Mouse (Mus musculus): ENCODE measurements at regions not wholly inside any gene's neighbourhood (a gene's known extent, or its start where the extent isn't known, plus 50 kb on each side); places are given as distances from the start of the nearest gene placed in this dataset.

DNA sequence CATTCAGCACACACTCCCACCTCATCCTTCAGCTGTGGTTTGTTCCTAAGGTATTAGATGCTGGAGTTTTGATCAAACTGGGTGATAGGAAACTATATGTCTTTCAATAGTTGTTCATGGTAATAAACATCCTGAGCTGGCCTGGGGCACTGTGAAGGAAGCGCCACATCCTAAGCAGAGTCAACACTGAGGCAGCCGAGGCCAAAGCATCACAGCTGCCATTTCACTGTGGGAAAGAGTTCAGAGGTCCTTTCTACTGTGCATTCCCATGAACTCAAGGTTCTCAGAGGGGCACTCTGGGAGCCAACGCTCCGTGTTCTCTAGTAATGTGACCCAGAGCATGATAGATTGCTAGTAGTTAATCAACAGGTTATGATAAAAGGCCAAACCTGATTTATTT is 497.9 kb downstream of the Cetn3 start:
- H3K27me3 ChIP-seq (ENCODE audit: control insufficient read depth, insufficient read depth, low read length): no peaks in the 10 kb centered on the region
- H3K9ac ChIP-seq (ENCODE audit: low read depth, low read length, severe bottlenecking): no peak overlapping the region
- no peak overlapping the region for H3K27ac ChIP-seq (replicated peaks; ENCODE audit: low read depth, low read length)
- H3K4me3 ChIP-seq (replicated peaks; ENCODE audit: low read length): no peak overlapping the region
- H3K4me2 ChIP-seq (replicated peaks; ENCODE audit: low read depth, low read length, severe bottlenecking): no peak overlapping the region
- no peaks in the 10 kb centered on the region for H3K9me3 ChIP-seq (ENCODE audit: control insufficient read depth, low read length)
- no peak for ATAC-seq (ENCODE audit: low FRiP score, low read depth)
- DNase-seq (ENCODE audit: low spot score): no peak
- no peaks in the 10 kb centered on the region for H3K36me3 ChIP-seq (ENCODE audit: control insufficient read depth, insufficient read depth, low read length)
- no peaks in the 10 kb centered on the region for H3K4me1 ChIP-seq (ENCODE audit: control insufficient read depth, insufficient read depth, low read length)
- WGBS: 59% methylated on average over 4 of the region's 4 CpGs
- no peak for TF ChIP-seq POLR2A (IDR thresholded peaks at IDR 0.05; ENCODE audit: borderline replicate concordance, extremely low read depth, insufficient read depth, insufficient read length)

DNA sequence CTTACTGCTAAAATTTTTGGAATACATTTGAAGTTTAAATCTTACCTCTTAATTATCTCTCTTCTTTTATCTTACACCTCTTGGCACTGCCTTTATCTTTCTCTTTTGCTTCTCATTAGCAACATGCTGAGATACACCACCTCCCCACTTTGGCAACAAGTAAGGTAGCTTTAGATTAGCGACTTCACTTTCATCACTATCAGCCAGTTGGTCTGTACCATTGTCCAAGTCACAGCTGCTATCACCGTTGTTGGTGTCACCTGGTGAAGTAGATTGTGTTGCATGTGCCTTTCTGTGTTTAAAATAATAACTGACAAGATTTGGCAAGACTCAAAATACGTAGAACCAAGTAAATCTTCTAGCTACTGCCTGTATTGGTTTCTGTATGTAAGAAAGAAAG is 513.0 kb downstream of the Cetn3 start:
- WGBS: 52% methylated on average over 3 of the region's 3 CpGs
- DNase-seq (ENCODE audit: low spot score): no peak

DNA sequence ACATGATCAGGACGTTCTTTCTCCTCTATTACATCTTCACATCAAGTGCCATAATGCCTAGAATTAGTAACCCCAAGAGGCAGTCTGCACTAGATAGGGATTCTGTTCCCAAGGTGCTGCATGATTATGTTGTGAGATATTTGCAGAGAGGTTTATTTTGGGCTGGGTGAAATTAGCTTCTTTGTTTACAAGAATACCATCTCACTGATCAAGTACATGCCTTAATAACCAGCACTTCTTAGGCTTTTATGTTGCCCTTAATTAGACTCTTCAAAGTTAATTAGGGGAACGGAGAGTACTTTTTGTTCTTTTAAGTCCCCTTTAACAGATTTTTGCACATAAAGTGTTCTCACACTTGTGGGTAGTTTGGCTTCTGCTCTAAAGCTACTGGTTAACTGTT is 521.4 kb downstream of the Cetn3 start:
- TF ChIP-seq POLR2A (IDR thresholded peaks at IDR 0.05; ENCODE audit: borderline replicate concordance, extremely low read depth, insufficient read depth, insufficient read length): no peak
- no peaks in the 10 kb centered on the region for H3K27me3 ChIP-seq (ENCODE audit: control insufficient read depth, insufficient read depth, low read length)
- DNase-seq (ENCODE audit: low spot score) (no peak), ATAC-seq (ENCODE audit: low FRiP score, low read depth) (no peak)
- H3K36me3 ChIP-seq (ENCODE audit: control insufficient read depth, insufficient read depth, low read length): no peaks in the 10 kb centered on the region
- H3K4me3 ChIP-seq (replicated peaks; ENCODE audit: low read length): no peak overlapping the region
- no peak overlapping the region for H3K9ac ChIP-seq (ENCODE audit: low read depth, low read length, severe bottlenecking)
- 25% methylated on average over 2 of the region's 2 CpGs for WGBS
- H3K27ac ChIP-seq (replicated peaks; ENCODE audit: low read depth, low read length): no peak overlapping the region
- no peak overlapping the region for H3K4me2 ChIP-seq (replicated peaks; ENCODE audit: low read depth, low read length, severe bottlenecking)
- no peaks in the 10 kb centered on the region for H3K9me3 ChIP-seq (ENCODE audit: control insufficient read depth, low read length)
- no peaks in the 10 kb centered on the region for H3K4me1 ChIP-seq (ENCODE audit: control insufficient read depth, insufficient read depth, low read length)

More for the DNA sequence above, 513.0 kb downstream of the Cetn3 start:
- no peaks in the 10 kb centered on the region for H3K36me3 ChIP-seq (ENCODE audit: control insufficient read depth, insufficient read depth, low read length)
- no peak overlapping the region for H3K4me3 ChIP-seq (replicated peaks; ENCODE audit: low read length)
- H3K27me3 ChIP-seq (ENCODE audit: control insufficient read depth, insufficient read depth, low read length): no peaks in the 10 kb centered on the region
- no peak for TF ChIP-seq POLR2A (IDR thresholded peaks at IDR 0.05; ENCODE audit: borderline replicate concordance, extremely low read depth, insufficient read depth, insufficient read length)
- ATAC-seq (ENCODE audit: low FRiP score, low read depth): no peak
- no peaks in the 10 kb centered on the region for H3K4me1 ChIP-seq (ENCODE audit: control insufficient read depth, insufficient read depth, low read length)
- H3K9ac ChIP-seq (ENCODE audit: low read depth, low read length, severe bottlenecking): no peak overlapping the region
- no peaks in the 10 kb centered on the region for H3K9me3 ChIP-seq (ENCODE audit: control insufficient read depth, low read length)
- no peak overlapping the region for H3K27ac ChIP-seq (replicated peaks; ENCODE audit: low read depth, low read length)
- H3K4me2 ChIP-seq (replicated peaks; ENCODE audit: low read depth, low read length, severe bottlenecking): no peak overlapping the region

DNA sequence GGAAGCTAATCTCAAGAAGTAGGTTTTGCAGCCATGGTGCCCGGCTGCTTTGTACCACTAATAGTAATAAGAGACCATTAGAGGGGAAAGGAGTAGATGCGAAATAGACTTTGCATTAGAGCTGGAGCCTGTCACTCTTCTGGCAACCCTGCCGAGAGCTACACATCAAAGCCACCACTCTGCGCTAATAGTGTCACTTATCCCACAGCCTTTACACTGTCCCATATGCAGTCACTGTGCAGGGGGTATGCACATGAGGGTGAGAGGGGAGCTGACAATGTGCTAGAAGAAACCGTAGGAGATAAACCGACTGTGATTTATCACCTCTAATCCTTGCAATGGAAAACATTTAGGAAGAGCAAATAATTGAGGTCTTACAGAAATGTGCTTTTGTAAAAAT is 522.2 kb downstream of the Cetn3 start:
- H3K36me3 ChIP-seq (ENCODE audit: control insufficient read depth, insufficient read depth, low read length): no peaks in the 10 kb centered on the region
- H3K9ac ChIP-seq (ENCODE audit: low read depth, low read length, severe bottlenecking): no peak overlapping the region
- WGBS: 25% methylated on average over 6 of the region's 6 CpGs
- H3K9me3 ChIP-seq (ENCODE audit: control insufficient read depth, low read length): no peaks in the 10 kb centered on the region
- no peak for ATAC-seq (ENCODE audit: low FRiP score, low read depth)
- H3K4me1 ChIP-seq (ENCODE audit: control insufficient read depth, insufficient read depth, low read length): no peaks in the 10 kb centered on the region
- H3K4me2 ChIP-seq (replicated peaks; ENCODE audit: low read depth, low read length, severe bottlenecking): no peak overlapping the region
- TF ChIP-seq POLR2A (IDR thresholded peaks at IDR 0.05; ENCODE audit: borderline replicate concordance, extremely low read depth, insufficient read depth, insufficient read length): no peak
- no peaks in the 10 kb centered on the region for H3K27me3 ChIP-seq (ENCODE audit: control insufficient read depth, insufficient read depth, low read length)
- H3K4me3 ChIP-seq (replicated peaks; ENCODE audit: low read length): no peak overlapping the region
- no peak overlapping the region for H3K27ac ChIP-seq (replicated peaks; ENCODE audit: low read depth, low read length)
- no peak for DNase-seq (ENCODE audit: low spot score)

DNA sequence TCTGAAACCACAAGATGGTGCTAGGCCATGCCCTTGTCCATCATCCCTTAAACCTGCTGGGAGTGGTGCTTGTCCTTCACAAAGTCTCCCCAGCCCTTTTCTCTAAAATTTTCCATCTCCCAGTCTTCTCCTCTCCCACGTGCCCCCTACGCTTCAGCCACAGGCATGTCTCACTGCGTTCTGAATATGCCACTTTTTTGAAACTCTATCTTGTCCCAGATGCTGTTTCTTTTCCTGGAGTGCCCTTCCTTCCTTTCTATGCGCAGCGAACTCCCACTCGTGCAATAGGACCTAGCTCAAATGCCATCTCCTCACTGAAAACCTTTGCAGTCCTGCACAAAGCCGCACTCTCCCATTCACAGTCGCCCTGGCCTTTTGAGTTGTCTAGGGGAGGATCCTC is 525.5 kb downstream of the Cetn3 start:
- Histone ChIP-seq H3K4me3 (replicated peaks; ENCODE audit: low read length) (no peak overlapping the region), H3K27ac (replicated peaks; ENCODE audit: low read depth, low read length) (no peak overlapping the region), H3K9ac (ENCODE audit: low read depth, low read length, severe bottlenecking) (no peak overlapping the region), H3K36me3 (ENCODE audit: control insufficient read depth, insufficient read depth, low read length) (no peaks in the 10 kb centered on the region), H3K4me1 (ENCODE audit: control insufficient read depth, insufficient read depth, low read length) (no peaks in the 10 kb centered on the region), H3K4me2 (replicated peaks; ENCODE audit: low read depth, low read length, severe bottlenecking) (no peak overlapping the region), H3K9me3 (ENCODE audit: control insufficient read depth, low read length) (no peaks in the 10 kb centered on the region), H3K27me3 (ENCODE audit: control insufficient read depth, insufficient read depth, low read length) (no peaks in the 10 kb centered on the region)
- ATAC-seq (ENCODE audit: low FRiP score, low read depth) (no peak), DNase-seq (ENCODE audit: low spot score) (no peak)
- no peak for TF ChIP-seq POLR2A (IDR thresholded peaks at IDR 0.05; ENCODE audit: borderline replicate concordance, extremely low read depth, insufficient read depth, insufficient read length)
- WGBS: 85% methylated on average over 8 of the region's 8 CpGs

DNA sequence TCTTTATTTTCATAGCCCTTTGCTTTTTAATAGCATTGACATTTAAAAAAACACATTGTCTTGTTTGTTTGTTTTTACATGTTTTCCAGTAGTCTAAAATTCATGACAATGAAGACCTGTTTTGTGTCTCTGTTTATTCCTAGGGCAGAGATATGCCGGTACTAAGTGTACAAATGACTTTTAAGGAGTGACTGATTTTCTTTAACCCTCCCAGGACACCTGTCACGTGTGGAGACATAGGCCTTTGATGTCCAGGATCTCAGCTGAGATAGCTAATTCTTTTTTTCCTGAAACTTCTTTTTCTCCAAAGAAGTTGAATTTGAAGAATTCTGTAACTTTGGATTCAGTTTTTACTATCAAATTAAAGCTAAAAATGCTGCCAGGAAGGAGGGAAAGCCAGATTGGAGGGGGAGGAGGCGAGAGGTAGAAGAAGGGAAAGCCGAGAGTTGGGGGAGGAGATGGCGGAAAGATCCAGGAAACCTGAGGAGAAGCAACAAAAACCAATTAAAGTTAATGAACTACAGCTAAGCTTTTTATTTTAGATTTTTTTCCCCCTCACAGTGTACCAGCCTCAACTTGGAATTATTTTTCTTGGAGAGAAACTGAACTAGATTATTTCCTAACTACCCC is 533.8 kb downstream of the Cetn3 start:
- Histone ChIP-seq H3K9me3 (ENCODE audit: control insufficient read depth, low read length) (no peaks in the 10 kb centered on the region), H3K4me2 (replicated peaks; ENCODE audit: low read depth, low read length, severe bottlenecking) (no peak overlapping the region), H3K4me3 (replicated peaks; ENCODE audit: low read length) (no peak overlapping the region), H3K9ac (ENCODE audit: low read depth, low read length, severe bottlenecking) (no peak overlapping the region), H3K27ac (replicated peaks; ENCODE audit: low read depth, low read length) (no peak overlapping the region), H3K36me3 (ENCODE audit: control insufficient read depth, insufficient read depth, low read length) (no peaks in the 10 kb centered on the region), H3K4me1 (ENCODE audit: control insufficient read depth, insufficient read depth, low read length) (no peaks in the 10 kb centered on the region), H3K27me3 (ENCODE audit: control insufficient read depth, insufficient read depth, low read length) (no peaks in the 10 kb centered on the region)
- no peak for DNase-seq (ENCODE audit: low spot score)
- 41% methylated on average over 5 of the region's 5 CpGs for WGBS
- TF ChIP-seq POLR2A (IDR thresholded peaks at IDR 0.05; ENCODE audit: borderline replicate concordance, extremely low read depth, insufficient read depth, insufficient read length): no peak
- no peak for ATAC-seq (ENCODE audit: low FRiP score, low read depth)

Measured in limb, embryonic 14.5 days (tissue).